Mouse (Mus musculus) embryonic facial prominence, embryonic 14.5 days (tissue): ENCODE measurements at regions not wholly inside any gene's neighbourhood (a gene's known extent, or its start where the extent isn't known, plus 50 kb on each side); places are given as distances from the start of the nearest gene placed in this dataset.

Experiments used
- ATAC-seq: fragments of 200-750 bp; cut with Nextera tagmentation; 2 replicates; pipeline ENCODE4 v1.8.0; 2017; ENCODE audit warnings: low read depth, moderate number of reproducible peaks, moderate TSS enrichment
- DNase-seq: peaks from one replicate; pipeline ENCODE4 v3.0.0-alpha.2; 2015; ENCODE audit warnings: low spot score
- H3K27ac ChIP-seq: fragments of 300-500 bp; sonication (generic); replicated peaks from 2 replicates; pipeline ENCODE4 v1.5.1; 2014; ENCODE audit warnings: low read depth, mild to moderate bottlenecking, low read length, moderate library complexity
- H3K27me3 ChIP-seq: fragments of 300-500 bp; sonication (generic); replicated peaks from 2 replicates; pipeline ENCODE4 v1.6.1; 2014; ENCODE audit warnings: low read length; ENCODE audit not compliant: control insufficient read depth, insufficient read depth
- H3K36me3 ChIP-seq: fragments of 300-500 bp; sonication (generic); 2 replicates; pipeline ENCODE4 v1.6.1; 2014; ENCODE audit warnings: low read length, mixed read lengths; ENCODE audit not compliant: control insufficient read depth, insufficient read depth
- H3K4me1 ChIP-seq: fragments of 300-500 bp; sonication (generic); 2 replicates; pipeline ENCODE4 v1.6.1; 2014; ENCODE audit warnings: antibody characterized with exemption, low read length; ENCODE audit not compliant: control insufficient read depth, insufficient read depth
- H3K4me2 ChIP-seq: fragments of 300-500 bp; sonication (generic); 2 replicates; pipeline ENCODE4 v1.6.1; 2014; ENCODE audit warnings: low read depth, mild to moderate bottlenecking, low read length, moderate library complexity, mixed read lengths
- H3K4me3 ChIP-seq: fragments of 300-500 bp; sonication (generic); 2 replicates; pipeline ENCODE4 v1.5.1; 2014; ENCODE audit warnings: low read depth, mild to moderate bottlenecking, low read length
- H3K9ac ChIP-seq: fragments of 300-500 bp; sonication (generic); 2 replicates; pipeline ENCODE4 v1.6.1; 2014; ENCODE audit warnings: low read depth, mild to moderate bottlenecking, low read length, moderate library complexity, mixed read lengths
- H3K9me3 ChIP-seq: fragments of 300-500 bp; sonication (generic); 2 replicates; pipeline ENCODE4 v1.6.1; 2016; ENCODE audit warnings: low read length; ENCODE audit not compliant: control insufficient read depth
- WGBS: fragments of 180-500 bp; shearing (Covaris S2); extraction: QIAGEN DNeasy Blood & Tissue Kit; methylation state at CpG from one replicate; pipeline ENCODE4 v1.1.7; 2014; 5-methylcytosine and 5-hydroxymethylcytosine counted together

DNA sequence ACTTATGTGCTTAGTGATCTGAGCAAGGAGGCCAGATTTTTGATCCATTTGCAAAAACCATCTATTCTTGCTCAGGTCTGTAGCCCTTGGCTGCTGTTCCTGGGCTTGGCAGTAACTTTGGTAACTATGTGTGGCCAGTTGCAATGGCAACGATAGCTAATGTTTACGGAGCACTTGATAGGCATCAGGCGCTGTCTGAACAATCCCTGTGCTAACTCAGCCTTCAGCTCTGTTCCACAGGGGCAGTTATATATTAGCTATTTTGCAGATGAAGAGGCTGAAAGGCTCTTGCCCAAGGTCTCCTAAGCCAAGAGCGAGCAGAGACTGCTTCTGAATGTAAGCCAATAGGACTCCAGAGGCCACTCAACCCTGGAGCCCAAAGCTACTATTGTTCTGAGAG is 55.1 kb upstream of the Igfbp5 start:
- no peaks in the 10 kb centered on the region for H3K9me3 ChIP-seq
- H3K4me3 ChIP-seq, result no peak overlapping the region
- H3K4me2 ChIP-seq, result no peak overlapping the region
- no peaks in the 10 kb centered on the region for H3K27me3 ChIP-seq
- no peak overlapping the region for H3K27ac ChIP-seq
- H3K4me1 ChIP-seq, result no peaks in the 10 kb centered on the region
- no peaks in the 10 kb centered on the region for H3K36me3 ChIP-seq
- 77% methylated on average over 4 of the region's 4 CpGs for WGBS
- DNase-seq, result no peak
- ATAC-seq, result no peak
- no peak overlapping the region for H3K9ac ChIP-seq
